Mouse (Mus musculus): ENCODE measurements around the gene Lman2l.

DNA sequence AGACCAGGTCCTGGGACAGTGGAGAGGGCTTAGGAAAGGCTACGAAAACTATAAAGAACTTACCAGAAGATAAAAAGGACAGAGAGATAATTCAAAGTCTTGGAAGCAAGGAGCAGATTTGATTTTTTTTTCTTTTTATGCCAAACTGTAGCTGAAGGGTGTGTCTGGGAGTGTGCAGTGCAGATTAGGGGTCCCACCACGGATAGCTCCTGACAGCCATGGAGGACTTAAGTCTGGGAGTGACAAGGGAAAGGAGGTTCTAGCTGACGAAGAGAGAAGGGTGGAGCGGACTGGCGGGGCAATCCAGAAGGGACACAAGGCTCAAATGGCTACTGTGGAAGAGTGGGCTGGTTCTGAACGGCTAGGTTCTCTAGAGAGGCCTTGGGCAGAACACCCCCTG lies 66.2 kb downstream of the Lman2l start:
- TF ChIP-seq EP300 (IDR thresholded peaks at IDR 0.05) (no peak), CTCF (IDR thresholded peaks at IDR 0.05) (no peak)
